Comparison of ENCODE assay signal across 9 mouse cellular contexts in genomic region chr7:145110657-145111251, GRCm38 (mm10).
DNase-seq lines count a peak whose midpoint lies in the region; ATAC-seq lines count a peak whose summit lies in the region.
"Had no signal": no experiment of that assay in that cellular context is flagged by ENCODE, and none has a peak within 500 bp of the region (broad histone marks: within the 10 kb centered on the region; RNA-seq: fewer than 3 reads in every experiment).

No protein-coding gene starts in this region.

- H3K9ac ChIP-seq in embryonic facial prominence, embryonic 12.5 days: no peak overlapping the region

- no peak overlapping the region for H3K4me3 ChIP-seq in embryonic facial prominence, embryonic 12.5 days
- H3K4me3 ChIP-seq: erythroblast, embryonic 14.5 days had no signal

- WGBS in embryonic facial prominence, embryonic 12.5 days: 34% methylated on average over 10 of the region's 10 CpGs

- intact Hi-C loops in heart, postnatal 14 days (cut with DNase I): loop anchor here (1.0 to 5.0 kb wide), 4 partner anchors 63 to 172 kb away; partner anchors contain the start of gene Ccnd1

- H3K27ac ChIP-seq in embryonic facial prominence, embryonic 12.5 days: peak overlapping the region; percentile 78

- H3K4me2 ChIP-seq in embryonic facial prominence, embryonic 12.5 days (replicated peaks): no peak overlapping the region

- H3K27me3 ChIP-seq in embryonic facial prominence, embryonic 12.5 days: no peaks in the 10 kb centered on the region

- no peaks in the 10 kb centered on the region for H3K36me3 ChIP-seq in embryonic facial prominence, embryonic 12.5 days

- no peak for ATAC-seq in embryonic facial prominence, embryonic 12.5 days (ENCODE audit: insufficient number of reproducible peaks, insufficient read depth, low FRiP score, low TSS enrichment)
- ATAC-seq in megakaryocyte, adult 5-6 weeks (ENCODE audit: poor library complexity, severe bottlenecking): peak; percentile 51

- peaks cover 18% of the 10 kb centered on the region for H3K4me1 ChIP-seq in embryonic facial prominence, embryonic 12.5 days

- DNase-seq in 3134 (ENCODE audit: extremely low read depth, insufficient read length, low spot score) (peak; percentile 77), MN1 (ENCODE audit: low spot score) (peak; percentile 69)
- DNase-seq in heart, postnatal 14 days: peak; percentile 60 to 66
- DNase-seq in kidney, postnatal 25 days: peak; percentile 60 to 75
- no peak for DNase-seq in cerebellum, postnatal 14 days
- no peak for DNase-seq in cerebellum, adult 18-20 months

- no peaks in the 10 kb centered on the region for H3K9me3 ChIP-seq in embryonic facial prominence, embryonic 12.5 days

Comparison
In these comparisons a context has a peak if more than half of its experiments do, and no peak if none do; other contexts are left out.
1. DNase-seq: peak in 3134 (single experiment), MN1 (single experiment), heart, postnatal 14 days (2 of 2) and kidney, postnatal 25 days (2 of 2); none in cerebellum, postnatal 14 days (0 of 2) and cerebellum, adult 18-20 months (0 of 2).